Mouse (Mus musculus): ENCODE measurements at regions not wholly inside any gene's neighbourhood (a gene's known extent, or its start where the extent isn't known, plus 50 kb on each side); places are given as distances from the start of the nearest gene placed in this dataset.
"Not testable (repeated sequence)": the region's sequence is repeated elsewhere in the genome, so short reads cannot be mapped to it uniquely, and the experiment has no call there.

DNA sequence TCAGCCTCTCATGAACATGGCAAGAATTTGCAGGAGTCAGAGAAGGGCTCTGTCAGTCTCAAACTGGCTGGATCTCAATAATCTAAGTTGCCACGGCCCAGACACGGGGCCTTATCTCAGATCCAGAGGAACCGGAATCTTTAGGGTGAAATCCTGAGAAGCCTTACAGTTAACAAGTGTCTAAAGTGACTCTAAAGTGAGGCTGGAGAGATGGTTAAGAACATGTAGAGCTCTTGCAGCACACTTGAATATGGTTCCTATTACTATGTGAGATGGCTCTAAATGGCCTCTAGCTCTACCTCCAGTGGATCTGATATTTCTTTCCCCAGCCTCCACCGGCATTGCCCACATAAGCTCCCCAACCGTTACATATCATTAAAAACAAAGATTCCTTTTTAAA lies 157.8 kb upstream of the Mpdz start:
- no peak for DNase-seq (ENCODE audit: low read depth, low spot score)

DNA sequence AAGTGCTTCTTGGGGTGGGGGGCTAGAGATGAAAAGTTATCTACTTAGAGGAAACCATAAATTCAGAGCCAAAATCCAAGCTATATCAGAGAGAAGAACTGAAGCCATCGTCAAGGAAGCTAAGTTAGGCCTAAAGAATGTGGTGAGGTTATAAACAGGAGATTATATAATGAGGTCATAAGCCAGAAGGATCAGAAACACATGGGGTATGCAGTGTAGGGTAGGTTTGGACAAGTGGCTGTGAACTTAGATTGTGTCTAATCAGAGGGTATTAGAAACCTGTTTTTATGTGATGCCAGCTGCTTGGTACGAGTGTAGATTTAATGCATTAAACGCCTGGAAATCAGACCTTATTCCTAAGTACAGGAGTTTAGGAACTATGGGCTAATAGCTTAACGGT lies 154.8 kb upstream of the Mpdz start:
- no peak for DNase-seq (ENCODE audit: low read depth, low spot score)

DNA sequence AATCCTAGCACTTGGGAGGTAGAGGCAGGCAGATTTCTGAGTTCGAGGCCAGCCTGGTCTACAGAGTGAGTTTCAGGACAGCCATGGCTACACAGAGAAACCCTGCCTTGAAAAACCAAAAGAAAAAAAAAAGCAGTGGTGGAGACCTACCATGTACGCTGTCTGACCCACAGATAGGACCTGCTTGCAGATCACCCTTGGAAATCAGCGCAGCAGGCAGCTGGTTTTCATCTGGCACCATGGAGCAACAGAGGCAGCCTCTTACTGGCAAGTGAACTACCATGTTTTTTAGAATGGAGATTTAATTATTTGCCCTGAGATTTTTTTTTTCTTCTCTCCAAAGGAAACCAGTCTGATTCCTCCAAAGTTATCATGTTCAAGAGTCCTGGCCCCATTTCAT lies 150.8 kb upstream of the Mpdz start:
- not testable (repeated sequence) for DNase-seq (ENCODE audit: low read depth, low spot score)

DNA sequence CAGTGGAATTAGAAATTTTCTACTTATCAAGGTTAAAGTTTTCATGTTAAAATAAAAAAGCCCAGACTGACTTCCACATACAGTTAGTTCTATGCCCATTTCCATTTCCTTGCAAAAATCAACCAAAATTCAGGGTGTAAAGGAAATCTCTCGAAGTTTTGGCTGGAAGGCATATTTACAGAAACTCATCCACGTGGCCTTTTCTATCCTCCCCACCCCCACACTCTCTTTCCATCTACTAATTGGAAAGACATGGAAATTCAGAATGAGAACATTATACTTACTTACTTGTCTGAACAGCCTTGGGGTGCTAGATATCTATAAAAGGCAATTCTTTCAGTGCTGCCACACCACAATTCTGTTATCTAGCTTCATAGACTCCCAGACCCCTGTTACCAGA lies 139.9 kb upstream of the Mpdz start:
- DNase-seq (ENCODE audit: low read depth, low spot score) = no peak

DNA sequence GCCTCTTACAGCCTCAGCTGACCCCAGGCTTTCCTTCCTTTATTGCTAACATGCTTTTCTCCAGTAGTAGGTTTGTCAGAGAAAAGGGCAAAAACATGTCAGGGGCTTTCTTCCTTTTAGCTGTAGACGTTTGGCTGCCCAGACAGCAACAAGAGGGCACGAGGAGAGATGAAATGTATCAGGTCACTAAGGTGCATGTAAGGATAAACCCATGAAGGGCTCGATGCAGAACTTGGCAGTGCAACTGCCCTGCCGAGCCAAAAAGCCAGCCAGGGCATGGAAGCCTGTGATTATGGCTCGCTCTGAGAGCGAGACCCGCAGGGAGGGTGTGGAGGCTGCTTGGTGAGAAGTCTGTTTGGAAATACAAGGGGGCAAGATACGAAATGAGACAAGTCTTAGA lies 137.9 kb upstream of the Mpdz start:
- no peak for DNase-seq (ENCODE audit: low read depth, low spot score)

DNA sequence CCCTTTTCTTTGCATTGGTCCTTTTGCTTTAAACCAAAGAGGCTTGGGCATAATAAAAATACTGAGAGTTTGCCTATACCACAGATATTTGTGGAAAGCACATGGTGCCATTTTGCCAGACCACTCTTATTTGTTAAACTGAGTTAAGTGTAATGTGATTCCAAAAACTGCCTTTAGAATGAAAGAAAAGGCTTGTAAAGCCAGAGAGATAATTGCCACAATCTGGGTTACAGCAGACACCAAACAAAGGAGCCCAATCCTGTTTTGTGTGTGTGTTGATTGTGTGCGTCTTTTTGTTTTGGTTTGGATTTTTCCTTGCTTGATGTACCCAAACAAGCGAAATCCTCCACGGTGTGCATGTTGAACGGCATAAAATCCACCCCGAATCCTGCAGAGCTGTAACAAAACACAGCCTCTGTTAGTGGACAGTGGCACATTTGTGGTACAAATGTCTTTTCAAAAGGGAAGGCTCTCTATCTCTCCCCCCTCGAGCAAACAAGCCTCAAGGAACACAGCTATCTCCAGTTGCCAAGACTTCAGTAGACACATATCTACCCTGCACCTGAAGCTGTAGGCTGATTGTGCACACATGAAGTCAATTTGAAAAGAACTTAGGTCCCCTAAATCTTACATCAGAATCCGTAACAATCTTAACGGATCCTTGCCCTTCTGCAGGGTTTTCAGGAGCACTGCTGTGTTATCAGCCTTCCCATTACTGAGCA lies 136.9 kb upstream of the Mpdz start:
- DNase-seq (ENCODE audit: low read depth, low spot score) = no peak

DNA sequence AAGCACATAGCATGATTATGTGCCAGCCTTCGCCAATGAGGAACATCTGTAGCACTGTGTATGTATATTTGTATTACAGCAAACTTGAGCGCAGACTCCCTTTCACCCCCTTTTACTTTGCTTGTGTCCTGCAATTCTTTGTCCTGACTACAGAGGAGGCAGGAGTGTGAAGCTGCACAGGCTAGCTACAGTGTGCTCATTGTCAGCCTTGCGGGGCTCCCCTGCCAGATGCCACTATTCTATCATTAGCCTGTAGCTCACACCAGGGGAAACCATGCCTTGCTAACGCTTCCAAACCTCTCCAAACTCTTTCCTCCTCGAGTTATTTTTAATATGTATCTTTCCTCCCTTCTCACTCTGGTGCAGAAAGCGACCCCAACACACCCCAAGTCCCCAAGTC lies 136.4 kb upstream of the Mpdz start:
- DNase-seq (ENCODE audit: low read depth, low spot score) = no peak

DNA sequence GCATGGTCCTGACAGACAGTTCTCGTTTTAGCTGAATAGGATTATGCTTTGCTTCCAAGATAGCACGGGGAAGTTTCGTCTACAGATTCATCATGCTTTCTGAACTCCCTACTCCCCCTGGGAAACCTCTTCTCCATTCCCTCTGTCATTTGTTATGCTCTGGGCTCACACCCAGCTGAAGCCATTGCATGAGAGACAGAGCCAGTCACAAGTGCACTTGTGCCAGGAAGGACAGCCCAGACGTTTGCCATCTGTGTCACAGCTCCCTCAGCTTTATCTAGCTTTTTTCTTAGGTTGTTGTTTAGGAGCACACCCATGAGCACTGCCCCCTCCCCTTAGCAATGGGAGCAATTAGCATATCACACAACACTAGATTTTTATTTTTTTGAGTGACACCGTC lies 131.2 kb upstream of the Mpdz start:
- no peak for DNase-seq (ENCODE audit: low read depth, low spot score)

DNA sequence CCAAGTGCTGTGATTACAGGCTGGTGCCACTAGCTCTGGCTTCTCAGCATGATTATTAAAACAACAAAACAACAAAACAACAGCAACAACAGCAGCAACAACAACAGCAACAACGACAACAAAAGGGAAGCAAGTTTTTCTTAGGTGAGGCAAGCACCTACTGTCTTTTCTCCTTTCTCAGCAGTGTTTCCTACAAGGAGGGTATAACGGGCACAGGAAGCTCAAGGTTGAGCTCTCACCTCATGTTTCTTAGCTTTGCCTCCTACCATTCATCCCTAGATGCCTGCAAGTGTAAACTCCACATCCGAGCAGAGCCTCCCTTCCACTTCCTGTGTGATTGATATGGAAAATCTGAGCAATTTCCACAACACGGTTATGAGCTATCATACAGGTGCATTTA lies 128.1 kb upstream of the Mpdz start:
- no peak for DNase-seq (ENCODE audit: low read depth, low spot score)

DNA sequence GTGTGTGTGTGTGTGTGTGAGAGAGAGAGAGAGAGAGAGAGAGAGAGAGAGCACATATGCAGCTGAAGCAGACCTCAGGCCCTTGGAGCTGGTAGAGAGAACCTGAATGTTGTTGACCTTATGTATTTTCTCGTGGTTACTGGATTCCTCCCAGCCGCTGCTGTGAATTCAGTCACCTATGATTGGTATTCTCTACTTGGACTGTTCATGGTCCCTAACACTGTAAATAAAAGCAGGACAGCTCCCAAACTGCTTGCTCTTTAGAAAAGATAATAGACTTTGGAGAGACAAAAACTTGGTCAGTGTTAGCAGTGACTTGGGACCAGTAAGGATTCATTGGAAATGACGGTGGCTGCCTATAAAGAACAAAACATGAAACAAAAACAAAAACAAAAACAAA lies 126.9 kb upstream of the Mpdz start:
- DNase-seq (ENCODE audit: low read depth, low spot score) = no peak

DNA sequence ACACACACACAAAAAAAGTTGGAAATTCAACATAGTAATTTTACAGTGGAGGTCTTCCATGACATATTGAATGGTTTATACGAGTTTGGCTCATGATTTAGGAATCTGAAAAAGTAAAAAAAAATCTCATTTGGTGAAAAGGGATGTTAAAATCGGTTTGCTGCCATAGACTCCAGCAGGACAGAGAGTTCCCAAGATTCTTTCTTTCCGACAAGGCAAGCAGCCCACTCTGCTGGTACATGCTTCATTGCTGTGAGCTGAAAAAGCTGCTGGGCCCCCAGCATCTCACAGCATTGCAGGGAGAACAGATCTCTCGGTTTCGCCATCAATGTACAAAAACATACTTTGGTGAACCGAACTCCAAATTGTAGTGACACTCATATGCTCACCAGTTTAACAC lies 125.8 kb upstream of the Mpdz start:
- no peak for DNase-seq (ENCODE audit: low read depth, low spot score)

DNA sequence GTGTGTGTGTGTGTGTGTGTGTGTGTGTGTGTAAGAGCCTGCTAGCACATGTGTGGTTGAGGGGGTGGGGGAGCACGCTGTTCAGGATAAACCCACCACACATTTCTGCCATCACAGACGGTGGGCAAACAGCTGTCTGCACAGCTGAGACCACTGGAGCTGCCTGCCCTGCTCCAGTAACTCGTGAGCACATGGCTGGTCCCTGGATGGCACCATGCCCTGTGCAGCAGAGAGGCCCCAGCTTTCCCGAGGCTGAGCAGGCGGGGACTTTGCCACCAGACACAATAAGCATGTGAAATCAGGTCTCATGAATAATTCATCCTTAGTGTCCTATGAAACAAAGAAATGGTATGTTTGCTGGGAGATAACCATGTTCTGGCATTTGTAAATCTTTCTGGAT lies 125.3 kb upstream of the Mpdz start:
- no peak for DNase-seq (ENCODE audit: low read depth, low spot score)

DNA sequence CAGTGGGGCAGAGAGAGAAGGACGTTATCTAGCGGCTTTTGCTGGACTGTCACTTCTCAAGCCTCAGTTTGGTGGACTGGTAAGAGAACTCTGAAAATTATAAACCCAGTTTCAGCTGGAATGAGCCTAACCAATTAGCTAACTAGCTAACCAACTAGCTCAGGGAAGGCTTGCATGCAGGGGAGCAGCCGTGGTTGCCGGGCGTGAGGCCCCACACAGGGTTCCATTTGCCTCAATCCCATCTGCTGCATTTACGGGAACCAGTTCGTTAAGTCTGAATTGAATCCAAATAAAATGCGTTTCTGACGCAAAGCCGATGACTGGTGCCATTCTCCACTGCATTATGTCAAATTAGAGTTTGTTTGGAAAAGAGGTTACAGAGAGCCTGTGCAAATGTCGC lies 123.9 kb upstream of the Mpdz start:
- no peak for DNase-seq (ENCODE audit: low read depth, low spot score)

DNA sequence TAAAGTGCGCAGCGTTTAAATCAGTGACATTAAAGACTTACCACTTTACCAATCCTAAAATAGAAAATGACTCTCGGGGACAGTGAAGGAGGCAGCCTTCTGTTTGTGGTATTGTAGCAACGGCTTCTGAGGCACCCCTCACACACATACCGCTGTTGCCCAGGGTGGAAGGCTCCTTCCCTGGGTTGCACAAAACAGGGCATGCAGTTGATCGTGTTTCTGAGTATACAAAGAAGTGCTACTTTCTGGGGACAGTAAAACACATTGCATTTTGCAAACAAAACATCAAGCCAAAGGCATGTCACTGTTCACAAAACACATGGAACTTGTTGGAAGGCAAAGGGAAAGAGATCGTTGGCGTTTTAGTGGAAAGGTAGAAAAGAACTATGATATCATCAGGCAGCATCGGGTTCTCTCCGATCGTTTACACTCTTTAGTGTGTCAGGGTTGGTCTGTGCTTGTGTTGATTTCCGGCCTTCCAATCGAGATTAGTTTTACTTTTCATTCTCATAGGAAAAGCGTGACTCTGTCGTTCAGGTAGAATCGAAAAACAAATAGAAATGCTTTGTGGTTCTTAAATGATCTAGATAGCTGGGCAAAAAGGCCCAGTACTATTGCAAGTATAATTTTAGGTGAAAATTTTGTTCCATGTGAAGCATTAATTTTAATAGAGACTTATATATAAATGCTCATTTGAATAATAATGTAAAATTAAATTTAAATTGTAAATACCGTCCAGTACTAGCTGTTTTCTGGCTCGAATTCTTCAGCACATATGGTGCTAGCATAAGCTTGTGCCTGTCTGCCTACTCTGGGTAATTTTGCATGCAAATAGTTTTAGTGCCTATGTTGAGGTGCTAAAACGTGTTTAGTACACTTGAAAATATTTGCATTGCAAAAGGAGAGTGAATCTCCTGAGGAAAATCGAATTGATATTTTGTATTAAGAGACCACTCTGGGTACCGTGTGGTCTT lies 123.1 kb upstream of the Mpdz start:
- DNase-seq (ENCODE audit: low read depth, low spot score) = no peak

DNA sequence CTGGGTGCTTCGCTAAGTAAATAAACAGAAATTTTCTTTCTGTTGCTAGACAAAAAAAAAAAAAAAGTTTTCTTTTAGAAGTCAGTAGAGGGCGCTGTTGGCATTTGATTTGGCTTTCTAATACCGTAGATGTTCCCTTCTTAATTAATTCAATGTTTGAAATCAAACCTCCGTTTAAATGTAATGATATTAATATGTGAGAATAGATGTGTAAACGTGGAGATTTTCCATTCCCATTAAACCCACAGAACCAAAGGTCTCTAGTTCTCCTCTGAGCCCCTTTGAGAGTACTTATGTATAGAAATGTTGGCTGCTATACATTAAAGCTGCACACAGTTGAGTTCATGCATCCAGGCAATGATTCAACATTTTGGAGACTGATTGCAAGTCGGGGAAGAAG lies 121.8 kb upstream of the Mpdz start:
- DNase-seq (ENCODE audit: low read depth, low spot score) = no peak

DNA sequence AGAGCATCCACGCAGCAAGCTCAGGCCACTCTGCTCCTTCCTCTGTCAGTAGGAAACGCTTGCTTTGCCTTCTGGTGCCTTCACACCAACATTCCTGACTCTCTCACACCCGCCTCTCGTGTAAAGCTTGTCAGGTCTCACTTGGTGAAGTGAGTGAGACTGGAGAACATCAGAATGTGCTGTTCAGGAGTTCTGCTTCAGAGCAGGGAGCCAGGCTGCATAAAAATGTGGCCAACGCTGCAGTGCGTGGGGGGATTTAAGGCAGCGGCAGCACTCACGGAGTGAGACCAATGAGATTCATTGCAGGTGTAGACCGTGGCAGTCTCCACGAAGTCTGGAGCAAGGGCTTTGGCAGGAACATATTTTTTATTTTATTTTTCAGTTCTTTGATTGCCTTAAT lies 121.0 kb upstream of the Mpdz start:
- no peak for DNase-seq (ENCODE audit: low read depth, low spot score)

DNA sequence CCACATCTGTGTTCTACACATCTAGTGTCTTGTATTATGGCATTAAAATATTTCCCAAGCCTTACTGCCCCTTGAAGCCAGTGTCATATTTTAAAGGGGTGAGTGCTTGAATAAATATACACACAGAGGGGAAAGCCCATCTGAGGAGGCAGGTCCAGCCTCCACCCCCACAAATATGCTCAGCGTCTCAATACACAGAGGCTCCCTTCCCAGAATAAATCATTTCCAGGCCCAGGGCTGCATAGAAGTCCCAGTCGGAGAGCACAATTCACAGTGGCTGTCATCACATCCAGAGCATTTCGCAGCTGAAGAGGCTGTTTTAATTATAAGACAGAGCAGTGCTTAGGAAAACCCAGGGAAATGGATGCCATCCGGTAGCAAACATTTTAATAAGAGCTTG lies 118.8 kb upstream of the Mpdz start:
- no peak for DNase-seq (ENCODE audit: low read depth, low spot score)

DNA sequence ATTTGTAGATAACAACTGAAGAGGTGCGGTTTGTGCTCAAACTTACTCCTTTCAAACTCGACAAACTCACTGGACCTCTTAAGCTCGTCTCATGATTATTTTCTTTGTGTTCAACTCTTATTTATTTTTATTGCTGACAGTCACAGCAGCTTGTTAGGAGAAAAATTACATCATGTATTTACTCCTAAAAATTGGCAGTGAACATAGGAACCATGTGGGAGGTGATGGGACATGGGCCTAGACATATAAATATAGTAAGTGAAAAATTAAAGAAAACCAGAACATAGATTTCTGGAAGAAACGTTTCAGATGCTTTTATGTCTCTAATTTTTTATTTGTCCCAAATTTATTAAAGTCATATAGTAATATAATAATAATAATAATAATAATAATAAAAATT lies 108.2 kb upstream of the Mpdz start:
- DNase-seq (ENCODE audit: low read depth, low spot score) = no peak

DNA sequence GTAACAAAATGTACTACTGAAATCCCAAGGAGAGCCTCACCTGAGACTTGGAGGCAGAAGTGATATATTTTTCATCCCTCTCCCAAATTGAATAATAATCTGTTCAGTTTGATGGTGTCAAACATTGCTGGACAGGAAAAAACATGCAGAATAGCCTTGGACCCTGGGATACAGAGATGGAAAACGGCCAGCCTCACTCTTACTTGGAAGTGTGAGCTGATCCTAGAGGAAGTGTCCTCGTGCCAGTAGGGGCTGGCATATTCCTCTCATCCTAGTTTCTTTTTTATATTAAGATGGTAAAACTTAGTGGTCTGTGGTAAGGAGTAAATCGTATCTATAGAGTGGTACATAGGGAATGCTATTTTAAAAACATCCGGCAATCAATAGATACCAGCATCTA lies 107.6 kb upstream of the Mpdz start:
- DNase-seq (ENCODE audit: low read depth, low spot score) = no peak

DNA sequence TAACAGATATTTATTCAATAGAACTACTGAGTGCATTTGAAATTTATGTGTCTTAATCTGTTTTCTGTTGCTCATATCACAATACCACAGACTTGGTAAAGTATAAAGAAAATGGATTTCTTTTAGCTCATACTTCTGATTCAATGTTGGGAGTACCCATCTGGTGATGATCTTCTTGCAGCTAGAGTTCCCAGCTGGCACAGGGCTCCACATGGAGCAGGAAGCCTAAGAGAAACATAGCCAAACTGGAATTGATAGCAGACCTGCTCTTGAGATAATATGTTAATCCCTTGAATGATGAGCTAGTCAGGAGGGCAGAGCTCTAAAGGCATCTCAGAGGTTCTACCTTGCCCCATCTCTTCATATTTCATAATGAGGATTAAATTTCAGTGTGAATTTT lies 97.9 kb upstream of the Mpdz start:
- DNase-seq (ENCODE audit: low read depth, low spot score) = no peak

DNA sequence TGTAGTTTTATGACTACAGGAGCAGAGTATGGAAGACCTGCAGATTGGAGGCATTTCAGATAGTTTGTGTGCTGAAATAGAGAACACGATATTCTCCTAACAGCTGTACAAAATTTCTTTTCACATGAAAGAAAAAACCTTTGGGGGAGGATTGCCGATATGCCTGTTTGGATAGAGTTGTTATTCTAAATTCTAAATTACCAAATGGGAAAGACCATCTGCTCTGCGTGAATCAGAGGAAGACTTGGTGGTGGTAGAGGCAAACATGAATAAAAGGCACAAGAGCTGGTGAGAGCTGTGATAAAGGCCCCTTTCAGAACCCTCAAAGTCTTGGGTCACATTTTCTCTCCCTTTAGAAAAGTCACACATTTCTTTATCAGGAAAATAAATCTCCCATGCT lies 96.9 kb upstream of the Mpdz start:
- no peak for DNase-seq (ENCODE audit: low read depth, low spot score)

DNA sequence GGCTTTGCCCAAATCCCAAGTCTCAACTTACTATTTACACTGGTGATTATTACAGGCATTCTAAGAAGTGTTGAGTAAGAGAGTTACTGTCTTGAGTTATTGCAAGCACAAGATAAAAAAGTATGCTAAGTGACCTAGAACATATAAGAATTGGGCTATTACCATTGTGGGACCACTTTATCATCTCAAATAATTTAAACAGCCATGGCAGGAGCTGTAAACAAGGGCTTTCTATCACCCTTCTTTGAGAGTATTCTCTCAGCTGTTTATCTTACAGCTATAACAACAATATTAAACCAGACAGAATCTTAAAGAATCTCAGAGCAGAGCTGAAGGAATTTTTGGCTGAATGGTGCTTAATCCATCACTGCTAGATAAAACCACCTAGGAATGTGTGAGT lies 94.2 kb upstream of the Mpdz start:
- DNase-seq (ENCODE audit: low read depth, low spot score) = no peak

DNA sequence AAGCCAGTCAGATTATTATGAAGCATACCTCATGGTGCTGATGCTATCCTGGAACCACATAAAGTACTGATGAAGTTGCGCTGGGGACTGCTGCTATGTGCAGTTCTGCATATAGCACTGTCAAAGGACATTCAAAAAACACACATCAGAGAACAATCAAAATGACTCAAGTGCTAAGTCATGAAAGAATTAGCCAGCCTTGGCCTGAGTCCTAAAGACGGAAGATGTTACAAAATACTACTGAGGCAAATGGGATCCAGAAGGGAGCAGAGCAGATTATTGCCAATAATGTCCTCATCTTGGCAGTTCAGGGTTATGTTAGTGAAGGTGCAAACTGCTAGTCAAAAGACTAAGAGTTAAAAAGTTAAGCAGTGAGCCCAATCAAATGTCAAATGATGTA lies 87.9 kb upstream of the Mpdz start:
- no peak for DNase-seq (ENCODE audit: low read depth, low spot score)

All from brain, embryonic 18.5 days (tissue).